ENCODE assay signal across 26 mouse cellular contexts in genomic region chr10:122558660-122559059, GRCm38 (mm10).
A peak's percentile ranks its signal among the peaks of the same experiment; 100 is the strongest.
DNase-seq lines count a peak whose midpoint lies in the region; ATAC-seq lines count a peak whose summit lies in the region.
"Had no signal": no experiment of that assay in that cellular context is flagged by ENCODE, and none has a peak within 500 bp of the region (broad histone marks: within the 10 kb centered on the region; RNA-seq: fewer than 3 reads in every experiment).

No protein-coding gene starts in this region.

- H3K4me1 ChIP-seq in intestine, embryonic 14.5 days (replicated peaks; ENCODE audit: control insufficient read depth, insufficient read depth, low read length): no peaks in the 10 kb centered on the region
- 0 out of 2 replicates have a peak, but pooled peaks cover 3% of the 10 kb centered on the region for H3K4me1 ChIP-seq in intestine, embryonic 15.5 days (replicated peaks)
- H3K4me1 ChIP-seq: embryonic facial prominence, embryonic 13.5 days; forebrain, embryonic 12.5 days; forebrain, embryonic 15.5 days; hindbrain, embryonic 13.5 days had no signal

- no peaks in the 10 kb centered on the region for H3K27me3 ChIP-seq in intestine, embryonic 14.5 days (replicated peaks; ENCODE audit: control insufficient read depth, insufficient read depth, low read length)
- H3K27me3 ChIP-seq in intestine, embryonic 15.5 days (replicated peaks): no peaks in the 10 kb centered on the region
- H3K27me3 ChIP-seq: CH12.LX; embryonic facial prominence, embryonic 13.5 days; forebrain, embryonic 12.5 days; forebrain, embryonic 15.5 days; hindbrain, embryonic 13.5 days had no signal

- peak; percentile 23 for DNase-seq in intestine, embryonic 14.5 days (ENCODE audit: low spot score)
- DNase-seq in 416B (ENCODE audit: low read depth): peak; percentile 63
- no peak for DNase-seq in right cerebral cortex, postnatal 25 days
- DNase-seq: adrenal gland, adult 8-10 months; adrenal gland, postnatal 25 days; B cell, adult 2 months; cerebellum, adult 18-20 months; cerebellum, adult 9-10 months; cerebellum, postnatal 14 days; gastrocnemius, postnatal 36 days; heart, adult 11 months had no signal

- H3K27ac ChIP-seq in intestine, embryonic 14.5 days (ENCODE audit: low read depth): no peak overlapping the region
- no peak overlapping the region for H3K27ac ChIP-seq in intestine, embryonic 15.5 days
- H3K27ac ChIP-seq: embryonic facial prominence, embryonic 10.5 days; embryonic facial prominence, embryonic 13.5 days; forebrain, embryonic 12.5 days; forebrain, embryonic 15.5 days; hindbrain, embryonic 10.5 days; hindbrain, embryonic 13.5 days had no signal

- no peak overlapping the region for H3K4me3 ChIP-seq in intestine, embryonic 14.5 days (ENCODE audit: low read depth, low read length)
- H3K4me3 ChIP-seq in intestine, embryonic 15.5 days (replicated peaks): no peak overlapping the region
- H3K4me3 ChIP-seq: embryonic facial prominence, embryonic 10.5 days; embryonic facial prominence, embryonic 13.5 days; erythroblast, embryonic 14.5 days; forebrain, embryonic 12.5 days; forebrain, embryonic 15.5 days; hindbrain, embryonic 10.5 days; hindbrain, embryonic 13.5 days had no signal

- 70% methylated on average over 1 of the region's 1 CpGs for WGBS in intestine, embryonic 14.5 days
- WGBS in intestine, embryonic 15.5 days: 77% methylated on average over 1 of the region's 1 CpGs

- no peak overlapping the region for H3K9ac ChIP-seq in intestine, embryonic 14.5 days (ENCODE audit: low read length)
- no peak overlapping the region for H3K9ac ChIP-seq in intestine, embryonic 15.5 days
- H3K9ac ChIP-seq: embryonic facial prominence, embryonic 13.5 days; forebrain, embryonic 12.5 days; forebrain, embryonic 15.5 days; hindbrain, embryonic 13.5 days had no signal

- ATAC-seq in intestine, embryonic 14.5 days (replicated peaks; ENCODE audit: low FRiP score, low TSS enrichment, low read depth): no peak
- ATAC-seq in intestine, embryonic 15.5 days: no peak
- ATAC-seq in granulocyte monocyte progenitor cell, adult 5-6 weeks (replicated peaks; ENCODE audit: poor library complexity, severe bottlenecking): peak; percentile 76
- ATAC-seq in megakaryocyte progenitor cell, adult 5-6 weeks (replicated peaks; ENCODE audit: poor library complexity): peak; percentile 80
- ATAC-seq in activated CD4-positive, CD25-positive, alpha-beta regulatory T cell, adult 4 months: no peak
- ATAC-seq: forebrain, embryonic 15.5 days; hindbrain, embryonic 16.5 days had no signal

- H3K9me3 ChIP-seq in intestine, embryonic 14.5 days (ENCODE audit: control insufficient read depth, low read length): no peaks in the 10 kb centered on the region
- H3K9me3 ChIP-seq in intestine, embryonic 15.5 days: no peaks in the 10 kb centered on the region
- H3K9me3 ChIP-seq: embryonic facial prominence, embryonic 10.5 days; embryonic facial prominence, embryonic 13.5 days; forebrain, embryonic 12.5 days; forebrain, embryonic 15.5 days; hindbrain, embryonic 10.5 days; hindbrain, embryonic 13.5 days had no signal

- H3K4me2 ChIP-seq in intestine, embryonic 14.5 days (ENCODE audit: low read length): no peak overlapping the region
- H3K4me2 ChIP-seq in intestine, embryonic 15.5 days (replicated peaks): no peak overlapping the region
- H3K4me2 ChIP-seq: embryonic facial prominence, embryonic 13.5 days; forebrain, embryonic 12.5 days; forebrain, embryonic 15.5 days; heart, embryonic 11.5 days; hindbrain, embryonic 13.5 days had no signal

- H3K36me3 ChIP-seq in intestine, embryonic 14.5 days (ENCODE audit: control insufficient read depth, insufficient read depth, low read length): no peaks in the 10 kb centered on the region
- H3K36me3 ChIP-seq in intestine, embryonic 15.5 days: no peaks in the 10 kb centered on the region
- H3K36me3 ChIP-seq: embryonic facial prominence, embryonic 10.5 days; embryonic facial prominence, embryonic 13.5 days; forebrain, embryonic 12.5 days; forebrain, embryonic 15.5 days; G1E; hindbrain, embryonic 10.5 days; hindbrain, embryonic 13.5 days had no signal

Comparison
In these comparisons a context has a peak if more than half of its experiments do, and no peak if none do; other contexts are left out.
1. ATAC-seq: peak in granulocyte monocyte progenitor cell, adult 5-6 weeks (single experiment) and megakaryocyte progenitor cell, adult 5-6 weeks (single experiment); none in intestine, embryonic 14.5 days (single experiment), intestine, embryonic 15.5 days (single experiment) and activated CD4-positive, CD25-positive, alpha-beta regulatory T cell, adult 4 months (single experiment).